Mouse (Mus musculus): Measurements from ENCODE around the gene Irak2. TPM values are rescaled to one million over a fixed set of nuclear protein-coding genes. Genes with fewer than 3 reads are reported as not detected.

The Irak2 gene
- polyA plus RNA-seq, 1 experiment from 2014 or later = 3.6 TPM

GRCm38 (mm10) chr6:113612258-113612969 is 25.9 kb upstream of the Irak2 start:
- Histone ChIP-seq H3K9me3 (no peaks in the 10 kb centered on the region), H3K27ac (replicated peaks) (no peak overlapping the region), H3K4me3 (no peak overlapping the region), H3K4me2 (no peak overlapping the region), H3K27me3 (no peaks in the 10 kb centered on the region), H3K4me1 (replicated peaks) (no peaks in the 10 kb centered on the region), H3K36me3 (peaks cover 41% of the 10 kb centered on the region), H3K9ac (no peak overlapping the region)
- WGBS = 90% methylated on average over 8 of the region's 8 CpGs
- ATAC-seq (ENCODE audit: low FRiP score, low read depth) = no peak

GRCm38 (mm10) chr6:113614152-113614551 is 24.1 kb upstream of the Irak2 start:
- H3K9ac ChIP-seq = no peak overlapping the region
- no peak overlapping the region for H3K4me2 ChIP-seq
- no peaks in the 10 kb centered on the region for H3K4me1 ChIP-seq (replicated peaks)
- H3K36me3 ChIP-seq = peaks cover 46% of the 10 kb centered on the region
- no peak overlapping the region for H3K4me3 ChIP-seq
- WGBS = 98% methylated on average over 7 of the region's 7 CpGs
- no peak for ATAC-seq (ENCODE audit: low FRiP score, low read depth)
- H3K9me3 ChIP-seq = no peaks in the 10 kb centered on the region
- no peaks in the 10 kb centered on the region for H3K27me3 ChIP-seq
- H3K27ac ChIP-seq (replicated peaks) = no peak overlapping the region

GRCm38 (mm10) chr6:113614997-113615396 is 23.3 kb upstream of the Irak2 start:
- no peaks in the 10 kb centered on the region for H3K9me3 ChIP-seq
- no peaks in the 10 kb centered on the region for H3K4me1 ChIP-seq (replicated peaks)
- WGBS = 95% methylated on average over 8 of the region's 8 CpGs
- H3K9ac ChIP-seq = no peak overlapping the region
- H3K4me2 ChIP-seq = no peak overlapping the region
- no peaks in the 10 kb centered on the region for H3K27me3 ChIP-seq
- no peak for ATAC-seq (ENCODE audit: low FRiP score, low read depth)
- no peak overlapping the region for H3K4me3 ChIP-seq
- H3K27ac ChIP-seq (replicated peaks) = no peak overlapping the region
- H3K36me3 ChIP-seq = peaks cover 46% of the 10 kb centered on the region

GRCm38 (mm10) chr6:113615489-113615888 is 22.8 kb upstream of the Irak2 start:
- Histone ChIP-seq H3K4me2 (no peak overlapping the region), H3K9ac (no peak overlapping the region), H3K27me3 (no peaks in the 10 kb centered on the region), H3K4me1 (replicated peaks) (no peaks in the 10 kb centered on the region), H3K4me3 (no peak overlapping the region), H3K27ac (replicated peaks) (no peak overlapping the region), H3K36me3 (peaks cover 42% of the 10 kb centered on the region), H3K9me3 (no peaks in the 10 kb centered on the region)
- no peak for ATAC-seq (ENCODE audit: low FRiP score, low read depth)
- 97% methylated on average over 4 of the region's 4 CpGs for WGBS

GRCm38 (mm10) chr6:113623386-113623785 is 14.9 kb upstream of the Irak2 start:
- ATAC-seq (ENCODE audit: low FRiP score, low read depth) = no peak
- 71% methylated on average over 5 of the region's 5 CpGs for WGBS
- Histone ChIP-seq H3K4me3 (peak overlapping the region; percentile 70), H3K9me3 (no peaks in the 10 kb centered on the region), H3K4me1 (replicated peaks) (peaks cover 19% of the 10 kb centered on the region), H3K9ac (no peak overlapping the region), H3K27me3 (no peaks in the 10 kb centered on the region), H3K4me2 (peak overlapping the region; percentile 59), H3K36me3 (peaks cover 8% of the 10 kb centered on the region), H3K27ac (replicated peaks) (peak overlapping the region; percentile 86)

GRCm38 (mm10) chr6:113623941-113624751 is 14.1 kb upstream of the Irak2 start, which contains the start of gene Vhl:
TSS of gene Vhl (plus strand) at chr6:113623959.
- ATAC-seq (ENCODE audit: low FRiP score, low read depth) = peak; percentile 86
- Histone ChIP-seq H3K27ac (replicated peaks) (peak within 1 kb of the TSS; percentile 86), H3K9ac (peak within 1 kb of the TSS; percentile 71), H3K4me3 (peak within 1 kb of the TSS; percentile 70), H3K27me3 (no peaks in the 10 kb centered on the region), H3K9me3 (no peaks in the 10 kb centered on the region), H3K36me3 (peaks cover 10% of the 10 kb centered on the region), H3K4me2 (peak within 1 kb of the TSS; percentile 59), H3K4me1 (replicated peaks) (peaks cover 19% of the 10 kb centered on the region)
- under 1% methylated on average over 73 of the region's 76 CpGs for WGBS

GRCm38 (mm10) chr6:113624989-113625770 is 13.1 kb upstream of the Irak2 start:
- ATAC-seq (ENCODE audit: low FRiP score, low read depth) = no peak
- H3K9me3 ChIP-seq = no peaks in the 10 kb centered on the region
- peak overlapping the region; percentile 59 for H3K4me2 ChIP-seq
- peak overlapping the region; percentile 70 for H3K4me3 ChIP-seq
- H3K27ac ChIP-seq (replicated peaks) = peak overlapping the region; percentile 86
- WGBS = 40% methylated on average over 5 of the region's 5 CpGs
- peaks cover 19% of the 10 kb centered on the region for H3K4me1 ChIP-seq (replicated peaks)
- H3K27me3 ChIP-seq = no peaks in the 10 kb centered on the region
- H3K36me3 ChIP-seq = peaks cover 20% of the 10 kb centered on the region
- H3K9ac ChIP-seq = peak overlapping the region; percentile 71; the same call in 1 of the 2 replicates

- 91% methylated on average over 5 of the region's 5 CpGs for WGBS
- ATAC-seq (ENCODE audit: low FRiP score, low read depth) = no peak
- H3K4me2 ChIP-seq = no peak overlapping the region
- H3K27ac ChIP-seq (replicated peaks) = no peak overlapping the region
- peaks cover 11% of the 10 kb centered on the region for H3K4me1 ChIP-seq (replicated peaks)
- H3K4me3 ChIP-seq = no peak overlapping the region
- H3K9me3 ChIP-seq = no peaks in the 10 kb centered on the region
- no peak overlapping the region for H3K9ac ChIP-seq
- H3K27me3 ChIP-seq = no peaks in the 10 kb centered on the region
- H3K36me3 ChIP-seq = peaks cover 36% of the 10 kb centered on the region
Observed at GRCm38 (mm10) chr6:113630322-113630721, 7.9 kb upstream of the Irak2 start.

- H3K36me3 ChIP-seq = peaks cover 33% of the 10 kb centered on the region
- ATAC-seq (ENCODE audit: low FRiP score, low read depth) = no peak
Observed at GRCm38 (mm10) chr6:113632863-113633262, 5.4 kb upstream of the Irak2 start.

GRCm38 (mm10) chr6:113639201-113639600 is 934 bp downstream of the Irak2 start:
- Histone ChIP-seq H3K9me3 (no peaks in the 10 kb centered on the region), H3K4me2 (no peak overlapping the region), H3K4me1 (replicated peaks) (peaks cover 3% of the 10 kb centered on the region; the same call in 1 of the 2 replicates), H3K27ac (replicated peaks) (no peak overlapping the region), H3K27me3 (no peaks in the 10 kb centered on the region), H3K4me3 (no peak overlapping the region), H3K36me3 (no peaks in the 10 kb centered on the region), H3K9ac (no peak overlapping the region)
- ATAC-seq (ENCODE audit: low FRiP score, low read depth) = no peak
- 90% methylated on average over 4 of the region's 4 CpGs for WGBS

More at GRCm38 (mm10) chr6:113632863-113633262, 5.4 kb upstream of the Irak2 start:
- no peak overlapping the region for H3K9ac ChIP-seq
- no peak overlapping the region for H3K4me2 ChIP-seq
- WGBS = 95% methylated on average over 4 of the region's 4 CpGs
- H3K4me1 ChIP-seq (replicated peaks) = no peaks in the 10 kb centered on the region
- no peak overlapping the region for H3K27ac ChIP-seq (replicated peaks)
- H3K4me3 ChIP-seq = no peak overlapping the region
- H3K9me3 ChIP-seq = no peaks in the 10 kb centered on the region
- H3K27me3 ChIP-seq = no peaks in the 10 kb centered on the region

GRCm38 (mm10) chr6:113642605-113643004 is 4.3 kb downstream of the Irak2 start:
- H3K9me3 ChIP-seq = no peaks in the 10 kb centered on the region
- no peak overlapping the region for H3K4me2 ChIP-seq
- no peak overlapping the region for H3K4me3 ChIP-seq
- WGBS = 83% methylated on average over 8 of the region's 8 CpGs
- H3K27ac ChIP-seq (replicated peaks) = no peak overlapping the region
- H3K27me3 ChIP-seq = no peaks in the 10 kb centered on the region
- peaks cover 3% of the 10 kb centered on the region; the same call in 1 of the 2 replicates for H3K4me1 ChIP-seq (replicated peaks)
- no peak overlapping the region for H3K9ac ChIP-seq
- ATAC-seq (ENCODE audit: low FRiP score, low read depth) = no peak
- H3K36me3 ChIP-seq = no peaks in the 10 kb centered on the region
